Mouse (Mus musculus) liver, embryonic 12.5 days (tissue): ENCODE results near the gene Uchl4. TPM values are rescaled to one million over a fixed set of nuclear protein-coding genes. Genes with fewer than 3 reads are reported as not detected.

ENCODE experiments used
- ATAC-seq: fragments of 200-750 bp; cut with Nextera tagmentation; 2 replicates; pipeline ENCODE4 v1.8.0; 2017; ENCODE audit warnings: moderate number of reproducible peaks, mild to moderate bottlenecking, moderate library complexity
- H3K27ac ChIP-seq: fragments of 300-500 bp; sonication (generic); 2 replicates; pipeline ENCODE4 v1.5.1; 2016; ENCODE audit warnings: mild to moderate bottlenecking
- H3K27me3 ChIP-seq: fragments of 300-500 bp; sonication (generic); replicated peaks from 2 replicates; pipeline ENCODE4 v1.6.1; 2016; ENCODE audit warnings: mild to moderate bottlenecking, moderate library complexity
- H3K36me3 ChIP-seq: fragments of 300-500 bp; sonication (generic); 2 replicates; pipeline ENCODE4 v1.6.1; 2016; ENCODE audit warnings: mild to moderate bottlenecking, moderate library complexity
- H3K4me1 ChIP-seq: fragments of 300-500 bp; sonication (generic); 2 replicates; pipeline ENCODE4 v1.6.1; 2016
- H3K4me2 ChIP-seq: fragments of 300-500 bp; sonication (generic); 2 replicates; pipeline ENCODE4 v1.6.1; 2016; ENCODE audit warnings: mild to moderate bottlenecking, moderate library complexity
- H3K4me3 ChIP-seq: fragments of 300-500 bp; sonication (generic); 2 replicates; pipeline ENCODE4 v1.5.1; 2016; ENCODE audit warnings: mild to moderate bottlenecking, moderate library complexity
- H3K9ac ChIP-seq: fragments of 300-500 bp; sonication (generic); 2 replicates; pipeline ENCODE4 v1.6.1; 2016; ENCODE audit warnings: mild to moderate bottlenecking, moderate library complexity
- H3K9me3 ChIP-seq: fragments of 300-500 bp; sonication (generic); replicated peaks from 2 replicates; pipeline ENCODE4 v1.6.1; 2016; ENCODE audit warnings: mild to moderate bottlenecking, moderate library complexity
- WGBS: fragments of 180-500 bp; shearing (Covaris S2); methylation state at CpG from one replicate; pipeline ENCODE4 v1.1.7; 2016; ENCODE audit not compliant: insufficient replicate concordance; 5-methylcytosine and 5-hydroxymethylcytosine counted together
- polyA plus RNA-seq: library from polyadenylated mRNA; unstranded; fragments of >200 nt; fragmentation: Nextera tagmentation; extraction: Ambion mirVana; gene quantifications from 2 replicates; pipeline ENCODE4 v1.2.1, GENCODE M21; 2016

Gene Uchl4
- polyA plus RNA-seq, 1 experiment from 2014 or later = 1.5 TPM

DNA sequence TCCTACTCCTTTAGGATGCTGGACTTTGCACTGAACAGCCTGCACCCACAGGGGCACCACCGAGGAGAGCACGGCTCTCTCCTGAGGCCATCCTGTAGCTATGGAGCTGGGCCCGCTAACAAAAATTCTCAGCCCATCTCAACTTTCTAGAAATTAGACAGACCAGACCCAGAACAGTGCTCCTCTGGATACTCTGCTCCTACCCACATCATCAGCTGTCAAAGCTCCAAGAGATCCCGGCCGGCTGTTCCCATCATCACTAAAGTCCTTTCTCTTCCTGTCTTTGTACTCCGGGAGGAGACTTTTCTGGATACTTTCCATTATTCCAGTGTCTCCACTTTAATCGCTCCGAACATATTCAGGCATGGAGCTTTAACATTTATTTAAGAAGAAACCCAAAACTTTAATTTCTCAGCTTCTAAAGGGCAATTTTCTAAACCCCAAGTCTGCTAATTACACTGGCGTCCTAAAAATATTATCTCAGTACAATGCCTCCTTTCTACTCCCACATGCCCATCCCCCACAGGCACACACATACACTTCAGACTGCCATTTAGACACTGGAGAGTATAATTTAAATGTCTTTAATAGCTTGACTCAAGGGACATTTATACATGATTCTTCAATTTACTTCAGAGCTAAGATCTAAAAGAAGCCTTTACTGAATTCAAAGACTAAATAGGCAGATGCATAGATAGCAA, 2.6 kb upstream of the Uchl4 start:
- Histone ChIP-seq H3K27ac (no peak overlapping the region), H3K9ac (no peak overlapping the region), H3K36me3 (peaks cover 10% of the 10 kb centered on the region), H3K27me3 (no peaks in the 10 kb centered on the region), H3K4me1 (peaks cover 24% of the 10 kb centered on the region), H3K9me3 (no peaks in the 10 kb centered on the region), H3K4me3 (no peak overlapping the region), H3K4me2 (no peak overlapping the region)
- no peak for ATAC-seq
- WGBS = 74% methylated on average over 9 of the region's 9 CpGs

- Histone ChIP-seq H3K4me2 (no peak overlapping the region), H3K4me1 (peaks cover 15% of the 10 kb centered on the region; the same call in 1 of the 2 replicates), H3K9me3 (no peaks in the 10 kb centered on the region), H3K27ac (no peak overlapping the region), H3K27me3 (no peaks in the 10 kb centered on the region), H3K36me3 (peaks cover 10% of the 10 kb centered on the region), H3K9ac (no peak overlapping the region), H3K4me3 (no peak overlapping the region)
- ATAC-seq = no peak
- WGBS = 81% methylated on average over 5 of the region's 5 CpGs
Measured at GRCm38 (mm10) chr9:64233656-64234055, 1.3 kb upstream of the Uchl4 start.

DNA sequence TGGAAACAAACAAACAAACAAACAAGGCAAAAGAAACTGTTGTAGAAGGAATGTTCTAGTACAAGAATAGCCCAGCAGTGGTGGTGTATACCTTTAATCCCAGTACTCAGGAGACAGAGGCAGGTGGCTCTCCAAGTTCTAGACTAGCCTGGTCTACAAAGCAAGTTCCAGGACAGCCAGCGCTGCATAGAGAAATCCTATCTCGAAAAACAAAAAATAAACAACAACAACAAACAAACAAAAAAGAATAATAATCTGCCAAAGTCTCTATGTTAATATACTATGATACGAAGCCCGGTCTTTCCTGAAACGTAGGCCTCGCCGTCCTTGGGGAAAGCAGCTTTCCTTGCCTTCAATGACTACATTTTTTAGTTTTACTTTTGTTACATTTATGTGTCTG, 1.1 kb downstream of the Uchl4 start:
- no peak overlapping the region for H3K4me3 ChIP-seq
- H3K4me2 ChIP-seq = no peak overlapping the region
- H3K4me1 ChIP-seq = peaks cover 14% of the 10 kb centered on the region; the same call in 1 of the 2 replicates
- no peaks in the 10 kb centered on the region for H3K9me3 ChIP-seq
- no peak overlapping the region for H3K9ac ChIP-seq
- 85% methylated on average over 7 of the region's 7 CpGs for WGBS
- H3K36me3 ChIP-seq = peaks cover 10% of the 10 kb centered on the region
- no peaks in the 10 kb centered on the region for H3K27me3 ChIP-seq
- ATAC-seq = no peak
- no peak overlapping the region for H3K27ac ChIP-seq

DNA sequence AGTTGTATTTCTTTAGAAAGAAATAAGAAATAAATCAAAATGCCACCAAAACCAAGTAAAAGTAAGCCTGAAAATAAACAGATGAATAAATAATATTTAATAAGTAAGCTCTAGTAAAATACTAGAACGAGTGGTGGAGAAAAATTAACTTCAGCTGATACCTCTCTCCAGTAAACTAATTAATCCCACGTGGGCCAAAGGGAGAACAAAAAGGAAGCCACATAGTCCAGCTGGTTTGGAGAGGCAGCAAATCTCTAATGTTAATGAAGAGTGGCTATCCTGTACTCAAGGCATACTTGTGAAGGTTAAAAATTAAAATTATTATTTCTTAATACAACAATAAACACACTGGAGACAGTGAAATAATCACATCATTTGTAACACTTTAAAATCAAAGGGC, 5.1 kb downstream of the Uchl4 start:
- ATAC-seq = no peak
- Histone ChIP-seq H3K4me2 (no peak overlapping the region), H3K27ac (no peak overlapping the region), H3K36me3 (peaks cover 5% of the 10 kb centered on the region), H3K9me3 (no peaks in the 10 kb centered on the region), H3K4me3 (no peak overlapping the region), H3K27me3 (no peaks in the 10 kb centered on the region), H3K9ac (no peak overlapping the region), H3K4me1 (peaks cover 7% of the 10 kb centered on the region; the same call in 1 of the 2 replicates)
- 56% methylated on average over 2 of the region's 2 CpGs for WGBS

- no peak overlapping the region for H3K27ac ChIP-seq
- no peak for ATAC-seq
- 43% methylated on average over 8 of the region's 8 CpGs for WGBS
- H3K9me3 ChIP-seq = no peaks in the 10 kb centered on the region
- 0 out of 2 replicates have a peak overlapping the region, but pooled peaks have one; percentile 2 for H3K4me2 ChIP-seq
- H3K27me3 ChIP-seq = no peaks in the 10 kb centered on the region
- H3K4me3 ChIP-seq = no peak overlapping the region
- peaks cover 7% of the 10 kb centered on the region; the same call in 1 of the 2 replicates for H3K4me1 ChIP-seq
- H3K36me3 ChIP-seq = peaks cover 5% of the 10 kb centered on the region
- H3K9ac ChIP-seq = no peak overlapping the region
Measured at GRCm38 (mm10) chr9:64240681-64241080, 5.7 kb downstream of the Uchl4 start.

GRCm38 (mm10) chr9:64242381-64242831, 7.4 kb downstream of the Uchl4 start:
- Histone ChIP-seq H3K27me3 (no peaks in the 10 kb centered on the region), H3K9me3 (no peaks in the 10 kb centered on the region), H3K4me1 (peaks cover 10% of the 10 kb centered on the region; the same call in 1 of the 2 replicates), H3K4me2 (no peak overlapping the region), H3K9ac (no peak overlapping the region), H3K27ac (no peak overlapping the region), H3K36me3 (no peaks in the 10 kb centered on the region; the same call in none of the 2 replicates), H3K4me3 (no peak overlapping the region)
- 44% methylated on average over 6 of the region's 6 CpGs for WGBS
- ATAC-seq = no peak

GRCm38 (mm10) chr9:64249371-64249770, 14.4 kb downstream of the Uchl4 start:
- no peak overlapping the region for H3K9ac ChIP-seq
- H3K4me3 ChIP-seq = no peak overlapping the region
- H3K9me3 ChIP-seq = no peaks in the 10 kb centered on the region
- peaks cover 10% of the 10 kb centered on the region for H3K36me3 ChIP-seq
- H3K4me1 ChIP-seq = peaks cover 41% of the 10 kb centered on the region
- no peak overlapping the region for H3K27ac ChIP-seq
- 56% methylated on average over 1 of the region's 1 CpGs for WGBS
- no peak overlapping the region; the same call in 1 of the 2 replicates for H3K4me2 ChIP-seq
- H3K27me3 ChIP-seq = no peaks in the 10 kb centered on the region
- ATAC-seq = no peak

DNA sequence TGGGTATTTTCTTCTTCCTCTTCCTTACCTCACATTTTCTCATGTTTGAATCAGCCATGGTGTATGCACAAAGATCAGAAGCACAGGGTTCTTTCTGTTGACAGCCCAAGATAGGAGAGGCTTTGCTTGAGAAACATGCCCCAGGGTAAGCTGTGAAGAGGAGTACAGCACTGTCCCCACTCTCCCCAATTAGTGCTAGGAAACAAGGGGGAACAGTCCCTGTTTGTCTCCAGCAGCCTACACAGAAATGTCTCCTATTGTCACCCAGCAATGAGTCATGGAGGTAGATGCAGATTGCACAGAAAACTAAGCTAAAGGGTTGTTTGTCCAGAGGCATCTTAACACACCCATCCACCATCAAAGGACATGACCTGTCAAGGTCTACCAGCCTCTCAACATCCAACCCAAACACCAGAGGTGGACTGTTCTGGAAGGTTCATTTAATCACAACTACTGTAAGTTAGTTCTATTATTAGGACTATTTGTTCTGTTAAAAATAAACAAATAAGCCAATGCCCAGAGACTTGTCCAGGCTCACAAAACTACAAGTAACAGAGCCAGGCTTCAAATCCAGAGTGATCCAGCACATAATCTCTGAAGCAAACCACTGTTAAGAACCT, 15.2 kb downstream of the Uchl4 start:
- H3K4me1 ChIP-seq = peaks cover 41% of the 10 kb centered on the region
- ATAC-seq = no peak
- no peak overlapping the region for H3K4me2 ChIP-seq
- peaks cover 10% of the 10 kb centered on the region for H3K36me3 ChIP-seq
- peak overlapping the region; percentile 11; the same call in 1 of the 2 replicates for H3K27ac ChIP-seq
- no peaks in the 10 kb centered on the region for H3K27me3 ChIP-seq
- no peak overlapping the region for H3K4me3 ChIP-seq
- H3K9ac ChIP-seq = no peak overlapping the region
- H3K9me3 ChIP-seq = no peaks in the 10 kb centered on the region

DNA sequence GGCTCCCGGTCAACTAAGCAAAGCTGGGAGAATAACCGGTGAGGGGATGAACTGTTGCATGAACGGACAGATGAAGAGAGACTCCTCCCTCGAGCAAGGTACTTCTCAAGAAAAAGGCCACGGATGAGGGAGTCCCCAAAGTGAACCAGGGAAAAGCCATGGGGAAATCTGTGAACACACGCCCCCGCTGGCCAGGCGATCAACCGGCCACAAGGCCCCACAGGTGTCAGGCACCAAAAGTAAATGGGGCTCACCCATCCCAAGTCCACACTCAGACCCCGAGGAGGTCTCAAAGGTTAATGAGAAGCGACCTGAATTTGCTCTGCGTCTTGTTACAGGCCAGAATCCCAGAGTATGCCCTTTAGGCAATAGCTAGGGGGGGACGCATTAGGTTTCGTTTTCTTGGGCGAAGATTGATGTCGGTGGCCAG, 17.6 kb downstream of the Uchl4 start:
- Histone ChIP-seq H3K9ac (peak overlapping the region; percentile 84), H3K27me3 (no peaks in the 10 kb centered on the region), H3K4me2 (peak overlapping the region; percentile 88), H3K4me1 (peaks cover 38% of the 10 kb centered on the region), H3K4me3 (peak overlapping the region; percentile 92), H3K9me3 (no peaks in the 10 kb centered on the region), H3K36me3 (peaks cover 10% of the 10 kb centered on the region), H3K27ac (peak overlapping the region; percentile 90)
- no peak for ATAC-seq
- 2% methylated on average over 16 of the region's 16 CpGs for WGBS

DNA sequence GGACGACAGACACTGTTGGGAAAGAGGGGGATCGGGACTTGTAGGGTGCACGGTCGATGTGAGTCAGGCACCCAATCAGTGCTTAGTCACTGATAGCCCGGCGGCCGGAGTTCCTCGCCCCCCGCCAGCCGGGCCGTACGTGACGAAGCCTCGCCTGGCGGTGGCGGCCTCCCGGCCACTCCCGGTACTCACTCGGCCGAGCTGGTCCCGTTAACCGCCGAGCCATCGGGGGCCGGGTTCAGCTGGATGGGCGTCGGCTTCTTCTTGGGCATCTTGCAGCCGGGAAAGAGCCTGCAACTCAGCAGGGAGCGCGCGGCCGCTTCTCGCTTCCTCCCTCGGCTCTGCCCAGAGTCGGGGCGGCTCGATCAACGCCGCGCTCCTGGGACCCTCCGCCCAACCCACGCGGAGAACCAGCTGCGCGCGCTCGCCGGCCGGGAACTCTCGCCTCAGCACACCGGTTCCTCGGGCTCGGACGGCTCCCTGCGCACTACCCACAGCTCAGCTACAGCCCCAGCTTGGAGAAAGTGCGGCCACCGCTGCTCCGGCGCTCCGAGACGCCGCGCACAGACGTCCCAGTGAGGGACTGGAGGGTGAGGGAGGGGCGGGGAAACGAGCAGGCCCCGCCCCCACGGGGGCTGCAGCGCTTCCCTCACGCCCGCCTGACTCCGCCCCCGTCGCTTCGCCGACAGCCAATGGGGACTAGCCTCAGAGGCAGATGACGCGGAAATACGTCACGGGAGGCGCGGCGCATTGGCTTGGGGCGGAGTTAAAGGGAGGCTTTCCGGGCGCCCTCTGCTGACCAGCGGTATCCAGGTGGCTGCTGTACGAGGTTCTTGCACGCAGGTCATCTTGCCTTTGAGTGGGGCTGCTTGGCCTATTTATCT, 18.3 kb downstream of the Uchl4 start, which contains the start of gene Map2k1:
Gene Map2k1, minus strand, starts transcription at position 611 of the 884 bp plus-strand sequence.
- peak; percentile 92 for ATAC-seq
- peaks cover 38% of the 10 kb centered on the region for H3K4me1 ChIP-seq

DNA sequence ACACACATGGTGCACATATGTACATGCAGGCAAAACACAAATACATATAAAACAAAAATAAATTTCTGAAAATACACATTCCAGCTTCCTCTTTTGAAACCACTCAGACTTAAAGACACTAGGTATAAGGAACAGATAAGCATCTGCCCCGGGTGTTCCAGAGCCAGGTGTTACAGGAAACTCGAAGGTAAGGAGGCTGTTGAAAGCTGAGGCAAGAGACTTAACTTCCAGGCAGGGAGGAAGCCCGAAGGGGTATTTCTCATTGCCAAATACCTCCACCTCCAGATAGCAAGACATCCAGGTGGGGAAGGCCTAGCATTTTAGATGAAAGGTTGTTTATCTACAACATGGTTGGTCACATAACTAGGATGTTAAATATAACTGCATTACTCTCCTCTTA, 20.4 kb downstream of the Uchl4 start:
- no peak overlapping the region for H3K9ac ChIP-seq
- no peaks in the 10 kb centered on the region for H3K9me3 ChIP-seq
- no peak overlapping the region for H3K27ac ChIP-seq
- no peaks in the 10 kb centered on the region for H3K27me3 ChIP-seq
- ATAC-seq = no peak
- 51% methylated on average over 3 of the region's 3 CpGs for WGBS
- H3K4me1 ChIP-seq = peaks cover 32% of the 10 kb centered on the region
- H3K4me3 ChIP-seq = no peak overlapping the region
- peaks cover 3% of the 10 kb centered on the region; the same call in 1 of the 2 replicates for H3K36me3 ChIP-seq
- no peak overlapping the region for H3K4me2 ChIP-seq

More for the DNA sequence above, 18.3 kb downstream of the Uchl4 start, which contains the start of gene Map2k1:
- Histone ChIP-seq H3K9ac (peak within 1 kb of the TSS; percentile 84), H3K27me3 (no peaks in the 10 kb centered on the region), H3K36me3 (peaks cover 10% of the 10 kb centered on the region), H3K27ac (peak within 1 kb of the TSS; percentile 90), H3K9me3 (no peaks in the 10 kb centered on the region), H3K4me2 (peak within 1 kb of the TSS; percentile 88), H3K4me3 (peak within 1 kb of the TSS; percentile 92)
- under 1% methylated on average over 89 of the region's 89 CpGs for WGBS
